Mouse (Mus musculus): ENCODE results near the gene Marco. TPM values are rescaled to one million over a fixed set of nuclear protein-coding genes. Genes with fewer than 3 reads are reported as not detected.

Marco gene
- polyA plus RNA-seq, 1 experiment, result 35.3 TPM

- no peak overlapping the region for H3K27ac ChIP-seq (ENCODE audit: insufficient read depth, low read length)
- no peaks in the 10 kb centered on the region for H3K36me3 ChIP-seq (ENCODE audit: control insufficient read depth, insufficient read depth, low read length)
- TF ChIP-seq CTCF (IDR thresholded peaks at IDR 0.05; ENCODE audit: extremely low read depth, insufficient read depth, insufficient read length, insufficient replicate concordance) (no peak), POLR2A (IDR thresholded peaks at IDR 0.05; ENCODE audit: low read depth, low read length) (no peak)
- H3K4me1 ChIP-seq (ENCODE audit: control insufficient read depth, insufficient read depth, insufficient read length), result no peaks in the 10 kb centered on the region
- H3K27me3 ChIP-seq (ENCODE audit: control insufficient read depth, insufficient read depth, low read length), result no peaks in the 10 kb centered on the region
- WGBS, result 16% methylated on average over 4 of the region's 4 CpGs
- H3K4me3 ChIP-seq (ENCODE audit: extremely low read depth, insufficient read depth, insufficient read length), result no peak overlapping the region
- DNase-seq (ENCODE audit: low read depth in 1 of 2, low spot score in 2 of 2), result no peak
Observed at GRCm38 (mm10) chr1:120474825-120475224, 30.0 kb downstream of the Marco start.

- Histone ChIP-seq H3K36me3 (ENCODE audit: control insufficient read depth, insufficient read depth, low read length) (no peaks in the 10 kb centered on the region), H3K27me3 (ENCODE audit: control insufficient read depth, insufficient read depth, low read length) (no peaks in the 10 kb centered on the region), H3K4me1 (ENCODE audit: control insufficient read depth, insufficient read depth, insufficient read length) (no peaks in the 10 kb centered on the region), H3K4me3 (ENCODE audit: extremely low read depth, insufficient read depth, insufficient read length) (no peak overlapping the region), H3K27ac (ENCODE audit: insufficient read depth, low read length) (no peak overlapping the region)
- peak in 1 of 2 experiments; percentile 12 for DNase-seq (ENCODE audit: low read depth in 1 of 2, low spot score in 2 of 2)
- TF ChIP-seq CTCF (IDR thresholded peaks at IDR 0.05; ENCODE audit: extremely low read depth, insufficient read depth, insufficient read length, insufficient replicate concordance), result peak; percentile 43; the same call in 1 of the 2 replicates
- TF ChIP-seq POLR2A (IDR thresholded peaks at IDR 0.05; ENCODE audit: low read depth, low read length), result no peak
- 21% methylated on average over 15 of the region's 15 CpGs for WGBS
Observed at GRCm38 (mm10) chr1:120468891-120469290, 35.9 kb downstream of the Marco start.

GRCm38 (mm10) chr1:120467323-120467722 lies 37.5 kb downstream of the Marco start:
- H3K27me3 ChIP-seq (ENCODE audit: control insufficient read depth, insufficient read depth, low read length), result no peaks in the 10 kb centered on the region
- H3K4me3 ChIP-seq (ENCODE audit: extremely low read depth, insufficient read depth, insufficient read length), result no peak overlapping the region
- no peaks in the 10 kb centered on the region for H3K4me1 ChIP-seq (ENCODE audit: control insufficient read depth, insufficient read depth, insufficient read length)
- no peak for DNase-seq (ENCODE audit: low read depth in 1 of 2, low spot score in 2 of 2)
- TF ChIP-seq POLR2A (IDR thresholded peaks at IDR 0.05; ENCODE audit: low read depth, low read length) (no peak), CTCF (IDR thresholded peaks at IDR 0.05; ENCODE audit: extremely low read depth, insufficient read depth, insufficient read length, insufficient replicate concordance) (no peak)
- no peaks in the 10 kb centered on the region for H3K36me3 ChIP-seq (ENCODE audit: control insufficient read depth, insufficient read depth, low read length)
- 51% methylated on average over 2 of the region's 2 CpGs for WGBS
- H3K27ac ChIP-seq (ENCODE audit: insufficient read depth, low read length), result no peak overlapping the region

GRCm38 (mm10) chr1:120466751-120467150 lies 38.1 kb downstream of the Marco start:
- no peak for DNase-seq (ENCODE audit: low read depth in 1 of 2, low spot score in 2 of 2)
- no peaks in the 10 kb centered on the region for H3K36me3 ChIP-seq (ENCODE audit: control insufficient read depth, insufficient read depth, low read length)
- no peak for TF ChIP-seq CTCF (IDR thresholded peaks at IDR 0.05; ENCODE audit: extremely low read depth, insufficient read depth, insufficient read length, insufficient replicate concordance)
- TF ChIP-seq POLR2A (IDR thresholded peaks at IDR 0.05; ENCODE audit: low read depth, low read length), result no peak
- 29% methylated on average over 7 of the region's 7 CpGs for WGBS
- H3K27ac ChIP-seq (ENCODE audit: insufficient read depth, low read length), result no peak overlapping the region
- H3K27me3 ChIP-seq (ENCODE audit: control insufficient read depth, insufficient read depth, low read length), result no peaks in the 10 kb centered on the region
- H3K4me3 ChIP-seq (ENCODE audit: extremely low read depth, insufficient read depth, insufficient read length), result no peak overlapping the region
- no peaks in the 10 kb centered on the region for H3K4me1 ChIP-seq (ENCODE audit: control insufficient read depth, insufficient read depth, insufficient read length)

GRCm38 (mm10) chr1:120459032-120459431 lies 45.8 kb downstream of the Marco start:
- TF ChIP-seq POLR2A (IDR thresholded peaks at IDR 0.05; ENCODE audit: low read depth, low read length), result no peak
- TF ChIP-seq CTCF (IDR thresholded peaks at IDR 0.05; ENCODE audit: extremely low read depth, insufficient read depth, insufficient read length, insufficient replicate concordance), result no peak
- H3K4me3 ChIP-seq (ENCODE audit: extremely low read depth, insufficient read depth, insufficient read length), result no peak overlapping the region
- DNase-seq (ENCODE audit: low read depth in 1 of 2, low spot score in 2 of 2), result no peak
- H3K36me3 ChIP-seq (ENCODE audit: control insufficient read depth, insufficient read depth, low read length), result no peaks in the 10 kb centered on the region
- H3K27me3 ChIP-seq (ENCODE audit: control insufficient read depth, insufficient read depth, low read length), result no peaks in the 10 kb centered on the region
- H3K27ac ChIP-seq (ENCODE audit: insufficient read depth, low read length), result no peak overlapping the region
- 85% methylated on average over 6 of the region's 6 CpGs for WGBS
- no peaks in the 10 kb centered on the region for H3K4me1 ChIP-seq (ENCODE audit: control insufficient read depth, insufficient read depth, insufficient read length)

GRCm38 (mm10) chr1:120458524-120458923 lies 46.3 kb downstream of the Marco start:
- no peak for DNase-seq (ENCODE audit: low read depth in 1 of 2, low spot score in 2 of 2)
- H3K27me3 ChIP-seq (ENCODE audit: control insufficient read depth, insufficient read depth, low read length), result no peaks in the 10 kb centered on the region
- no peak for TF ChIP-seq POLR2A (IDR thresholded peaks at IDR 0.05; ENCODE audit: low read depth, low read length)
- TF ChIP-seq CTCF (IDR thresholded peaks at IDR 0.05; ENCODE audit: extremely low read depth, insufficient read depth, insufficient read length, insufficient replicate concordance), result no peak
- WGBS, result 73% methylated on average over 4 of the region's 5 CpGs
- no peak overlapping the region for H3K4me3 ChIP-seq (ENCODE audit: extremely low read depth, insufficient read depth, insufficient read length)
- H3K36me3 ChIP-seq (ENCODE audit: control insufficient read depth, insufficient read depth, low read length), result no peaks in the 10 kb centered on the region
- no peak overlapping the region for H3K27ac ChIP-seq (ENCODE audit: insufficient read depth, low read length)
- H3K4me1 ChIP-seq (ENCODE audit: control insufficient read depth, insufficient read depth, insufficient read length), result no peaks in the 10 kb centered on the region

- Histone ChIP-seq H3K36me3 (ENCODE audit: control insufficient read depth, insufficient read depth, low read length) (no peaks in the 10 kb centered on the region), H3K4me3 (ENCODE audit: extremely low read depth, insufficient read depth, insufficient read length) (no peak overlapping the region), H3K27me3 (ENCODE audit: control insufficient read depth, insufficient read depth, low read length) (no peaks in the 10 kb centered on the region), H3K4me1 (ENCODE audit: control insufficient read depth, insufficient read depth, insufficient read length) (no peaks in the 10 kb centered on the region), H3K27ac (ENCODE audit: insufficient read depth, low read length) (no peak overlapping the region)
- DNase-seq (ENCODE audit: low read depth in 1 of 2, low spot score in 2 of 2), result no peak
- TF ChIP-seq CTCF (IDR thresholded peaks at IDR 0.05; ENCODE audit: extremely low read depth, insufficient read depth, insufficient read length, insufficient replicate concordance), result no peak
- TF ChIP-seq POLR2A (IDR thresholded peaks at IDR 0.05; ENCODE audit: low read depth, low read length), result no peak
- WGBS, result 78% methylated on average over 9 of the region's 9 CpGs
Observed at GRCm38 (mm10) chr1:120451486-120452270, 53.1 kb downstream of the Marco start.

Data from spleen, adult 2 months (tissue).